Mouse (Mus musculus) bone marrow macrophage, adult 2 months (primary cell): ENCODE measurements around the gene Klhl23.

ENCODE experiments used
- CTCF ChIP-seq: IDR thresholded peaks from 2 replicates; pipeline ENCODE4 v1.5.1; 2012; ENCODE audit warnings: low read depth, mild to moderate bottlenecking, low read length, moderate library complexity
- POLR2A ChIP-seq: IDR thresholded peaks from 2 replicates; pipeline ENCODE4 v1.6.1; 2012; ENCODE audit warnings: mild to moderate bottlenecking, low read depth, low read length, borderline replicate concordance

- TF ChIP-seq POLR2A (peak; percentile 74; the same call in 1 of the 2 replicates), CTCF (no peak)
Measured at GRCm38 (mm10) chr2:69885451-69886305, 63.9 kb downstream of the Klhl23 start, which contains the start of gene Mettl5.
